Mouse (Mus musculus) stomach, embryonic 16.5 days (tissue): ENCODE results near the gene Gm14137. TPM values are rescaled to one million over a fixed set of nuclear protein-coding genes. Genes with fewer than 3 reads are reported as not detected.
A peak's percentile ranks its signal among the peaks of the same experiment; 100 is the strongest.

Experiments
- ATAC-seq: fragments of 200-750 bp; cut with Nextera tagmentation; 2 replicates; pipeline ENCODE4 v1.8.0; 2017; ENCODE audit warnings: moderate number of reproducible peaks, moderate TSS enrichment; ENCODE audit not compliant: insufficient read depth, low FRiP score
- H3K27ac ChIP-seq: fragments of 300-500 bp; sonication (generic); 2 replicates; pipeline ENCODE4 v1.5.1; 2014; ENCODE audit warnings: low read length
- H3K27me3 ChIP-seq: fragments of 300-500 bp; sonication (generic); 2 replicates; pipeline ENCODE4 v1.6.1; 2014; ENCODE audit warnings: low read length, control low read depth, mixed read lengths; ENCODE audit not compliant: control insufficient read depth, insufficient read depth
- H3K36me3 ChIP-seq: fragments of 300-500 bp; sonication (generic); 2 replicates; pipeline ENCODE4 v1.6.1; 2014; ENCODE audit warnings: low read length; ENCODE audit not compliant: control insufficient read depth, insufficient read depth
- H3K4me1 ChIP-seq: fragments of 300-500 bp; sonication (generic); 2 replicates; pipeline ENCODE4 v1.6.1; 2014; ENCODE audit warnings: low read length, control low read depth, mixed read lengths; ENCODE audit not compliant: control insufficient read depth, insufficient read depth
- H3K4me2 ChIP-seq: fragments of 300-500 bp; sonication (generic); 2 replicates; pipeline ENCODE4 v1.6.1; 2014; ENCODE audit warnings: low read depth, low read length, mixed read lengths
- H3K4me3 ChIP-seq: fragments of 300-500 bp; sonication (generic); replicated peaks from 2 replicates; pipeline ENCODE4 v1.5.1; 2014; ENCODE audit warnings: mild to moderate bottlenecking, low read length
- H3K9ac ChIP-seq: fragments of 300-500 bp; sonication (generic); 2 replicates; pipeline ENCODE4 v1.6.1; 2014; ENCODE audit warnings: low read length
- H3K9me3 ChIP-seq: fragments of 300-500 bp; sonication (generic); replicated peaks from 2 replicates; pipeline ENCODE4 v1.6.1; 2016; ENCODE audit warnings: low read length, control low read depth; ENCODE audit not compliant: control insufficient read depth
- WGBS: fragments of 180-500 bp; shearing (Covaris S2); extraction: QIAGEN DNeasy Blood & Tissue Kit; methylation state at CpG from one replicate; pipeline ENCODE4 v1.1.7; 2014; 5-methylcytosine and 5-hydroxymethylcytosine counted together
- polyA plus RNA-seq: library from polyadenylated mRNA; unstranded; fragments of >200 nt; fragmentation: Nextera tagmentation; extraction: Ambion mirVana; gene quantifications from 2 replicates; pipeline ENCODE4 v1.2.1, GENCODE M21; 2015

The Gm14137 gene
- polyA plus RNA-seq, 1 experiment from 2014 or later = 3.6 TPM

- Histone ChIP-seq H3K27ac (no peak overlapping the region), H3K9me3 (no peaks in the 10 kb centered on the region), H3K4me3 (no peak overlapping the region), H3K27me3 (no peaks in the 10 kb centered on the region), H3K36me3 (no peaks in the 10 kb centered on the region), H3K4me2 (no peak overlapping the region), H3K4me1 (no peaks in the 10 kb centered on the region), H3K9ac (no peak overlapping the region)
- no peak for ATAC-seq
- WGBS = 88% methylated on average over 7 of the region's 7 CpGs
Observed at GRCm38 (mm10) chr2:119182914-119183313, 8.6 kb downstream of the Gm14137 start.

- Histone ChIP-seq H3K9me3 (no peaks in the 10 kb centered on the region), H3K4me3 (peak overlapping the region; percentile 41), H3K4me1 (0 out of 2 replicates have a peak, but pooled peaks cover 3% of the 10 kb centered on the region), H3K27me3 (no peaks in the 10 kb centered on the region), H3K9ac (0 out of 2 replicates have a peak overlapping the region, but pooled peaks have one; percentile 36), H3K27ac (no peak overlapping the region), H3K36me3 (no peaks in the 10 kb centered on the region), H3K4me2 (peak overlapping the region; percentile 67)
- ATAC-seq = peak; percentile 87
- WGBS = 7% methylated on average over 15 of the region's 15 CpGs
Observed at GRCm38 (mm10) chr2:119189029-119189710, 14.9 kb downstream of the Gm14137 start.

GRCm38 (mm10) chr2:119190969-119191368 is 16.7 kb downstream of the Gm14137 start:
- Histone ChIP-seq H3K27me3 (no peaks in the 10 kb centered on the region), H3K27ac (no peak overlapping the region), H3K4me2 (no peak overlapping the region), H3K36me3 (no peaks in the 10 kb centered on the region), H3K9ac (no peak overlapping the region), H3K4me1 (0 out of 2 replicates have a peak, but pooled peaks cover 3% of the 10 kb centered on the region), H3K4me3 (no peak overlapping the region), H3K9me3 (no peaks in the 10 kb centered on the region)
- WGBS = 75% methylated on average over 5 of the region's 5 CpGs
- ATAC-seq = no peak

GRCm38 (mm10) chr2:119194140-119194539 is 19.8 kb downstream of the Gm14137 start:
- Histone ChIP-seq H3K27ac (peak overlapping the region; percentile 38), H3K4me2 (no peak overlapping the region), H3K4me3 (no peak overlapping the region), H3K9ac (no peak overlapping the region), H3K9me3 (no peaks in the 10 kb centered on the region), H3K27me3 (no peaks in the 10 kb centered on the region), H3K36me3 (no peaks in the 10 kb centered on the region), H3K4me1 (0 out of 2 replicates have a peak, but pooled peaks cover 2% of the 10 kb centered on the region)
- ATAC-seq = no peak
- 85% methylated on average over 5 of the region's 5 CpGs for WGBS

- H3K4me2 ChIP-seq = no peak overlapping the region
- no peaks in the 10 kb centered on the region for H3K27me3 ChIP-seq
- 46% methylated on average over 4 of the region's 4 CpGs for WGBS
- no peak overlapping the region for H3K9ac ChIP-seq
- no peak overlapping the region for H3K27ac ChIP-seq
- no peak overlapping the region for H3K4me3 ChIP-seq
- ATAC-seq = no peak
- H3K36me3 ChIP-seq = no peaks in the 10 kb centered on the region
- H3K9me3 ChIP-seq = no peaks in the 10 kb centered on the region
- H3K4me1 ChIP-seq = no peaks in the 10 kb centered on the region
Observed at GRCm38 (mm10) chr2:119196316-119197108, 22.2 kb downstream of the Gm14137 start.

GRCm38 (mm10) chr2:119197493-119197892 is 23.2 kb downstream of the Gm14137 start:
- H3K36me3 ChIP-seq = no peaks in the 10 kb centered on the region
- 61% methylated on average over 1 of the region's 1 CpGs for WGBS
- no peak for ATAC-seq
- H3K27me3 ChIP-seq = no peaks in the 10 kb centered on the region
- H3K27ac ChIP-seq = no peak overlapping the region
- H3K4me1 ChIP-seq = peaks cover under 1% of the 10 kb centered on the region; the same call in 1 of the 2 replicates
- H3K4me3 ChIP-seq = no peak overlapping the region
- H3K4me2 ChIP-seq = no peak overlapping the region
- H3K9ac ChIP-seq = no peak overlapping the region
- H3K9me3 ChIP-seq = no peaks in the 10 kb centered on the region

GRCm38 (mm10) chr2:119198049-119198448 is 23.7 kb downstream of the Gm14137 start:
- ATAC-seq = no peak
- H3K9ac ChIP-seq = no peak overlapping the region; the same call in 1 of the 2 replicates
- H3K36me3 ChIP-seq = no peaks in the 10 kb centered on the region
- no peak overlapping the region for H3K27ac ChIP-seq
- H3K4me1 ChIP-seq = peaks cover 6% of the 10 kb centered on the region
- H3K4me3 ChIP-seq = no peak overlapping the region
- H3K27me3 ChIP-seq = no peaks in the 10 kb centered on the region
- H3K4me2 ChIP-seq = no peak overlapping the region
- no peaks in the 10 kb centered on the region for H3K9me3 ChIP-seq
- 31% methylated on average over 1 of the region's 1 CpGs for WGBS

GRCm38 (mm10) chr2:119198934-119199333 is 24.6 kb downstream of the Gm14137 start:
- no peak overlapping the region for H3K9ac ChIP-seq
- no peaks in the 10 kb centered on the region for H3K9me3 ChIP-seq
- no peaks in the 10 kb centered on the region for H3K36me3 ChIP-seq
- peaks cover 8% of the 10 kb centered on the region for H3K4me1 ChIP-seq
- 62% methylated on average over 3 of the region's 3 CpGs for WGBS
- H3K27ac ChIP-seq = no peak overlapping the region
- no peak overlapping the region for H3K4me2 ChIP-seq
- no peak for ATAC-seq
- H3K27me3 ChIP-seq = no peaks in the 10 kb centered on the region
- H3K4me3 ChIP-seq = no peak overlapping the region

- H3K4me2 ChIP-seq = no peak overlapping the region
- H3K27me3 ChIP-seq = no peaks in the 10 kb centered on the region
- WGBS = 39% methylated on average over 5 of the region's 5 CpGs
- no peak overlapping the region for H3K27ac ChIP-seq
- peaks cover 11% of the 10 kb centered on the region for H3K4me1 ChIP-seq
- H3K9me3 ChIP-seq = no peaks in the 10 kb centered on the region
- no peaks in the 10 kb centered on the region for H3K36me3 ChIP-seq
- no peak for ATAC-seq
- H3K9ac ChIP-seq = no peak overlapping the region
- H3K4me3 ChIP-seq = no peak overlapping the region
Observed at GRCm38 (mm10) chr2:119202914-119203453, 28.7 kb downstream of the Gm14137 start.
